Mouse (Mus musculus) cerebellum, adult 8-10 months (tissue): Measurements from ENCODE around the gene Chm.
A peak's percentile ranks its signal among the peaks of the same experiment; 100 is the strongest.
"Not testable (repeated sequence)": the region's sequence is repeated elsewhere in the genome, so short reads cannot be mapped to it uniquely, and the experiment has no call there.

Experiments
- DNase-seq: peaks from one replicate; pipeline ENCODE4 v3.0.0; 2022

The Chm gene

DNA sequence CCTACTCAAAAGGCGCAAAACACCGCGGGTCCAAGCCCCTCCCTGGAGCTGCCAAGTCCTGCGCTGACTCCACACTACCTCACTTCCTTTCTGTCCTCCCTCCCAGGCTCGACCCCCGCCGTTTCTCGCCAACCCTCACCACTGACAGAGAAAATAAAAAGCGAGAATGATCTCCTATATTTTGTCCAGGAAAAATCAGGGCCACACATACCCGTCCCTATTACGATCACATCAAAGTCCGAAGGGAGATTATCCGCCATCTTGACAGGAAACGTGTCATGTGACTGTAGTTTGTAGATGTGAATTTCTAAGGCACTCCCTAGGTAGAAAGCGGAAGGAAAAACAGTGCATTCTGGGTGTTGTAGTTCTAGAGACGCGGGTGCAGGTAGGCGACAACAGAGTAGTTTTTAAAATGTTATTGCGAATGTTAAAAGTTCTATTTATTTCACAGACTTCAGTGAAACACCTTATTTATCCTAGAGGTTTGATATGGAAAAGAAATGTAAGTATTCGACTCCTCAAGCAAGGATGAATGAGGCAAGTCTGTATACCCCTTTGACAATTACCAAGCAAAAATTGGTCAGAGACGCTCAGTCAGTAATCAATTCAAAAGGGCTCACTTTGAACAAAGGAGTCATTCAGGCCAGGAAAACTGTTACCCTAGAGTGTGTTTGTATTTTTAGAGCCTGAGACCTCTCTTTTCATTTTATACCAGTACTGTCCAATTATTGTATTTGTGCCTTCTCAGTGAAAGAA, at the start of gene Chm:
Chm (minus strand) TSS at position 288 of the 756 bp plus-strand sequence.
- DNase-seq: peak; percentile 44

DNA sequence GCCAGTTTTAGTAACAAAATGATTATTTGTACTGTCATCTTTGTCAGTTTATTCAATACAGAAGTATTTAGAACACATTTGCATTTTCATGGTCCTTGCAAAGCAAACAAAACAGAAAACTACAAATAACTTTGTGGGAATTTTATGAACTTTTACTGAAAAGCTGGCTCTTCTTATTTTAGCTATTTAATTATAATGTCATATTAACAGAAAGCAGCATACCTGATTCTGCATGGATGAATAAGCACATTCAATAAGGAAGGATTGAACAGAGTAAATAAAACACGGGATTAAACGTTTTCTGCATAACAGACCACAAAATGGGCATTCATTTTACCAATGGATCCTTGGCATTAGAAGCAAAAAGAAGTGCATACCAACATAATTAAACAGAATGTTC, 8.6 kb upstream of the Chm start:
- DNase-seq: no peak

DNA sequence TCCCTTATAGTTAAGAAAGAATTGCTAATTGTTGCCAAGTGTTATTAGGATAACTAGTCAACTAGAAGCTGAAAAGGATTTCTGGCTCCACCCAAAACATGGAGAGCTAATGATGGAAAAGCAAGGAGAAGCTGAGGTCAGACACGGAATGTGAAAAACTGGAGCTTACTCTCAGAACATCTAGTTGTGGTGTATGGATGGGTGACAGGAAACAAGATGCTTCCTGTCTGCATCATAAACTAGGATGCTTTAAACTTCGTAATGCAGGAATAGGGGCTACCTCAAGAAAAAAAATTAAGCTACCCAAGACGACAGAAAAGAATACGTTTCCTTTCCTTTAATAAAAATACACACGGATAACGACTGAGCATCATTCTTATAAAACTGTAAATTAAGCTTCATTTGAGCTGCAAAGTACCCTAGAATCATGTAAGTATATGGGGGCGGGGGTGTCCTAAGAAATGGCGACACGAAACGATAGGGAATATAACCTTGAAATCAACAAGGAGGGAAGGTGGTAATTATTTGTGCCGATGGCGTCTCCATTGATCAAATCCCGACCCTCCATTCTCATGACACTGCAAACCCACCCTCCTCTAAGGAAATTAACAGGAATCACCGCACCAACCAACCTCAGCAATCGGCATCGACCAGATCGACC, 618 bp downstream of the Chm start:
- DNase-seq: no peak

- DNase-seq: not testable (repeated sequence)
These were observed 4.5 kb downstream of the Chm start for GRCm38 (mm10) chrX:113180856-113181255.

- no peak for DNase-seq
These were observed 12.6 kb downstream of the Chm start for GRCm38 (mm10) chrX:113172766-113173165.

GRCm38 (mm10) chrX:113172271-113172670, 13.0 kb downstream of the Chm start:
- DNase-seq: no peak

GRCm38 (mm10) chrX:113160268-113160860, 25.0 kb downstream of the Chm start:
- DNase-seq: no peak

GRCm38 (mm10) chrX:113084171-113084570, 101.1 kb downstream of the Chm start:
- no peak for DNase-seq

- no peak for DNase-seq
These were observed 109.3 kb downstream of the Chm start for GRCm38 (mm10) chrX:113076053-113076452.

DNA sequence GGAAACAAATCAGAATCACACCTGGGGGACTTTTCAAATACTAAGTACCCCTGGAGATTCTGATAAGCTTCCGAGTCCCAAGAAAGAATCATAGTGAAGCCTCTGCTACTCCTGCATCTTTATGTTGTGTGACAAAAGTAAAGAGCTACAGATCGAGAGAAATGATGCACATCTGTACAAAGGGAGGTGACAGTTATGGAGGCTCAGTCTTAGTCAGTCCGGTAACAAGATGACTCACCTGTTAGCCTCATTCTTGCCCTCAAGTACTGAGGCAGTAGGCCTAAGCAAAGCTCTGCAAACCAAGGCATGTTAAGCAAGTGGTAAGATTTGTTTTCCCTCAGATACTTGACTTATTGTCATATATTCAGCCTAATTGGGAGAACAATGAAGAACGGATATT, 110.5 kb downstream of the Chm start:
- no peak for DNase-seq

DNA sequence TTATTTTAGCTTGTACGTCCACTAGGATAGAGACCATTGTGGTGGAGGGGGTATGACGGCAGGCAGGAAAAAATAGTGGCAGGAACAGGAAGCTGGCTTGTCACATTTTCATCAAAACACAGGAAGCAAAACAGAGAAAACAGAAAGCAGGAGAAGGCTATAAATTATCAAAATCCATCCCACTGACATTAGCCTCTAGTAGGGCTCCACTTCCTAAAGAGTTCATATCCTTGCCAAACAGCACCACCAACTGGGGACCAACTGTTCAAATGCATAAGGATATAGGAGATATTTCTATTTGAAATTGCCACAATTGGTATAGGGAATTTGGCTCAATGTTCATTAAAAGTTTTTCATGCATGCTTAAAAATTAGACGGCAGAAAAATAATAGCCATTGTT, 181.7 kb downstream of the Chm start:
- DNase-seq: no peak

- DNase-seq: no peak
These were observed 183.1 kb downstream of the Chm start for GRCm38 (mm10) chrX:113002192-113002591.
